Mouse (Mus musculus): ENCODE data around the gene Ctcfl.

- TF ChIP-seq CTCF (IDR thresholded peaks at IDR 0.05; ENCODE audit: control insufficient read depth, insufficient read depth, insufficient replicate concordance, low read depth, low read length) (no peak), POLR2A (IDR thresholded peaks at IDR 0.05; ENCODE audit: control insufficient read depth, low read depth, low read length) (no peak)
Observed at GRCm38 (mm10) chr2:173157871-173158270, 38.5 kb upstream of the Ctcfl start.

Data from testis, adult 2 months (tissue).